ENCODE assay signal across 8 mouse cellular contexts in the genomic region with DNA sequence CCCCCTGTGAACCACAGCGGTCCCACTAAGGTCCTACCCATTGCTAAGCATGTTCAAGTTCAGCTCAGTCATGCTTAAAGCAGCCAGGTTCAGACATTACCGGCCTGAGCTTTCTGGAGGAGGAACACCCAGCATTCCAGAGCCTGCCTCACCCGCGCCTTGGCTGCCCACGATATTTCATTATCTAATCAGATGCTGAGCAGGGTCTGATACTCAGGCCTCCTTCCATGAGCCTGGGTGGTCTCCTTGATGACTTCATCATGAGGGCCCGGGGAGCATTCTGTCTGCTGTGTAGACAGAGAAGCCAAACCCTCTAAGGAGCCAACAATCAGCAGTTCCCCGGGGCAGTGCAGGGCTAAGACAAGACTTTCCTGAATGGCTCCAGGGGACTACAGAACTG.
DNase-seq lines count a peak whose midpoint lies in the region; ATAC-seq and TF ChIP-seq lines count a peak whose summit lies in the region.

No protein-coding gene starts in this region.

- 12% methylated on average over 7 of the region's 7 CpGs for WGBS in heart, adult 2 months
- WGBS in forebrain, postnatal 0 days: 40% methylated on average over 7 of the region's 7 CpGs
- 12% methylated on average over 7 of the region's 7 CpGs for WGBS in lung, embryonic 15.5 days

- ATAC-seq in forebrain, postnatal 0 days: peak; percentile 54; the same call in 1 of the 2 replicates
- ATAC-seq in lung, embryonic 15.5 days (ENCODE audit: borderline replicate concordance, extremely low read depth, low FRiP score, low TSS enrichment): peak; percentile 69; the same call in 1 of the 2 replicates
- no peak for ATAC-seq in monocyte, adult 5-6 weeks (replicated peaks; ENCODE audit: insufficient number of reproducible peaks, low FRiP score, low TSS enrichment, poor library complexity, severe bottlenecking)
- no peak for ATAC-seq in activated CD4-positive, CD25-positive, alpha-beta regulatory T cell, adult 4 months

- no peak overlapping the region for H3K4me3 ChIP-seq in heart, adult 2 months
- no peak overlapping the region for H3K4me3 ChIP-seq in C2C12 (ENCODE audit: insufficient read depth, poor library complexity, severe bottlenecking)
- no peak overlapping the region for H3K4me3 ChIP-seq in forebrain, postnatal 0 days (ENCODE audit: low read depth, low read length)
- H3K4me3 ChIP-seq in lung, embryonic 15.5 days: no peak overlapping the region

- H3K79me2 ChIP-seq in heart, adult 2 months (replicated peaks; ENCODE audit: control insufficient read depth, insufficient read depth, low read length): no peaks in the 10 kb centered on the region; the same call in 1 of the 2 replicates
- H3K79me2 ChIP-seq in C2C12 (ENCODE audit: control insufficient read depth, insufficient read depth): peaks cover 11% of the 10 kb centered on the region

- TF ChIP-seq CTCF in heart, adult 2 months (IDR thresholded peaks at IDR 0.05): no peak; the same call in 1 of the 2 replicates
- TF ChIP-seq CTCF in C2C12 (IDR thresholded peaks at IDR 0.05; ENCODE audit: control insufficient read depth, insufficient read depth, insufficient read length): no peak
- no peak for TF ChIP-seq CTCF in forebrain, postnatal 0 days (IDR thresholded peaks at IDR 0.05; ENCODE audit: low read depth)

- H3K27me3 ChIP-seq in heart, adult 2 months (ENCODE audit: control insufficient read depth, insufficient read depth, low read length): no peaks in the 10 kb centered on the region
- no peaks in the 10 kb centered on the region for H3K27me3 ChIP-seq in C2C12 (ENCODE audit: control insufficient read depth, insufficient read depth, insufficient read length)
- H3K27me3 ChIP-seq in forebrain, postnatal 0 days (ENCODE audit: insufficient read depth, low read length): no peaks in the 10 kb centered on the region
- H3K27me3 ChIP-seq in lung, embryonic 15.5 days: no peaks in the 10 kb centered on the region

- intact Hi-C loops in heart, adult 2 months (cut with DNase I): loop anchor here (1.0 to 2.0 kb wide), 2 partner anchors 80 to 140 kb away; a partner anchor contains a TSS
- intact Hi-C loops in heart, postnatal 25 days (cut with DNase I): loop anchor here (1.0 to 5.0 kb wide), 3 partner anchors 46 to 140 kb away; no protein-coding TSS in a partner anchor

- H3K4me1 ChIP-seq in heart, adult 2 months (ENCODE audit: control insufficient read depth, insufficient read depth, low read length): peaks cover 50% of the 10 kb centered on the region
- H3K4me1 ChIP-seq in forebrain, postnatal 0 days (ENCODE audit: insufficient read depth): no peaks in the 10 kb centered on the region; the same call in 1 of the 2 replicates
- peaks cover 62% of the 10 kb centered on the region for H3K4me1 ChIP-seq in lung, embryonic 15.5 days

- H3K9ac ChIP-seq in heart, adult 2 months (ENCODE audit: low read depth, low read length): no peak overlapping the region
- no peak overlapping the region for H3K9ac ChIP-seq in forebrain, postnatal 0 days
- H3K9ac ChIP-seq in lung, embryonic 15.5 days: peak overlapping the region; percentile 0; the same call in 1 of the 2 replicates

- peak overlapping the region; percentile 87 for H3K27ac ChIP-seq in heart, adult 2 months
- no peak overlapping the region for H3K27ac ChIP-seq in forebrain, postnatal 0 days (ENCODE audit: low read depth, low read length)
- peak overlapping the region; percentile 86 for H3K27ac ChIP-seq in lung, embryonic 15.5 days

- H3K9me3 ChIP-seq in forebrain, postnatal 0 days (ENCODE audit: low read length): no peaks in the 10 kb centered on the region
- no peaks in the 10 kb centered on the region for H3K9me3 ChIP-seq in lung, embryonic 15.5 days

- peaks cover 29% of the 10 kb centered on the region for H3K36me3 ChIP-seq in heart, adult 2 months (ENCODE audit: control insufficient read depth, insufficient read depth, low read length)
- H3K36me3 ChIP-seq in C2C12 (ENCODE audit: control insufficient read depth, insufficient read depth): no peaks in the 10 kb centered on the region
- no peaks in the 10 kb centered on the region for H3K36me3 ChIP-seq in forebrain, postnatal 0 days (ENCODE audit: insufficient read depth)
- no peaks in the 10 kb centered on the region for H3K36me3 ChIP-seq in lung, embryonic 15.5 days

- H3ac ChIP-seq in C2C12 (ENCODE audit: control insufficient read depth, insufficient read length, low read depth): peak overlapping the region; percentile 8

- H3K79me3 ChIP-seq in C2C12 (ENCODE audit: low read depth): no peaks in the 10 kb centered on the region

- TF ChIP-seq POLR2A in heart, adult 2 months (IDR thresholded peaks at IDR 0.05; ENCODE audit: insufficient read depth, low read depth, low read length): no peak

- peak in 1 of 2 experiments; percentile 66 for DNase-seq in heart, adult 2 months
- no peak for DNase-seq in heart, postnatal 25 days (ENCODE audit: low spot score)
- DNase-seq in forebrain, postnatal 0 days: no peak
- DNase-seq in left cerebral cortex, adult 8-10 months (ENCODE audit: low spot score in 2 of 2): no peak

- no peak for TF ChIP-seq EP300 in heart, adult 2 months (IDR thresholded peaks at IDR 0.05; ENCODE audit: insufficient read depth, low read depth, low read length)

- no peak overlapping the region for H3K4me2 ChIP-seq in forebrain, postnatal 0 days (ENCODE audit: low read depth)
- peak overlapping the region; percentile 7 for H3K4me2 ChIP-seq in lung, embryonic 15.5 days

TF ChIP-seq in C2C12, 6 proteins besides CTCF, POLR2A, EP300 and RAD21:
- TF ChIP-seq MYOG (IDR thresholded peaks at IDR 0.05; ENCODE audit: control insufficient read depth, extremely low read depth, insufficient read length) (no peak), MAX (IDR thresholded peaks at IDR 0.05) (no peak), USF1 (IDR thresholded peaks at IDR 0.05; ENCODE audit: low read depth) (no peak), MYOD1 (IDR thresholded peaks at IDR 0.05; ENCODE audit: control insufficient read depth, insufficient read length, low read depth) (no peak), FOSL1 (IDR thresholded peaks at IDR 0.05; ENCODE audit: insufficient read depth, low read length, poor library complexity, severe bottlenecking) (no peak), CEBPB (IDR thresholded peaks at IDR 0.05; ENCODE audit: low read depth) (no peak)
TF ChIP-seq in C2C12: peak in this region for 0.

Comparison
In these comparisons a context has a peak if more than half of its experiments do, and no peak if none do; other contexts are left out.
1. ATAC-seq: peak in forebrain, postnatal 0 days (single experiment) and lung, embryonic 15.5 days (single experiment); none in monocyte, adult 5-6 weeks (single experiment) and activated CD4-positive, CD25-positive, alpha-beta regulatory T cell, adult 4 months (single experiment).